Mouse (Mus musculus) urinary bladder, postnatal 4 days (tissue): ENCODE measurements around the gene Hist1h2ab.
"Not testable (repeated sequence)": the region's sequence is repeated elsewhere in the genome, so short reads cannot be mapped to it uniquely, and the experiment has no call there.

Experiments used
- DNase-seq, 2 experiments: peaks; one replicate each; pipeline ENCODE4 v3.0.0; 2021 to 2022; ENCODE audit warnings: low spot score in 2 of 2

The Hist1h2ab gene

GRCm38 (mm10) chr13:23750839-23751477, at the start of gene Hist1h2ab:
Gene Hist1h2ab (plus strand): TSS chr13:23751126.
- DNase-seq: not testable (repeated sequence)

- DNase-seq: no peak
Measured at GRCm38 (mm10) chr13:23702220-23702619, 48.7 kb upstream of the Hist1h2ab start.

DNA sequence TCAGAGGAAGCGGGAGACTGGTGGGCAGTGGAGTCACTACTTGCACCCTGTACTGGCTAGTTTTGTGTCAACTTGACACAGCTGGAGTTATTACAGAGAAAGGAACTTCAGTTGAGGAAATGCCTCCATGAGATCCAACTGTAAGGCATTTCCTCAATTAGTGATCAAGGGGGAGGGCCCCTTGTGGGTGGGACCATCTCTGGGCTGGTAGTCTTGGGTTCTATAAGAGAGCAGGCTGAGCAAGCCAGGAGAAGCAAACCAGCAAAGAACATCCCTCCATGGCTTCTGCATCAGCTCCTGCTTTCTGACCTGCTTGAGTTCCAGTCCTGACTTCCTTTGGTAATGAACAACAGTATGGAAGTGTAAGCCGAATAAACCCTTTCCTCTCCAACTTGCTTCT, 48.1 kb upstream of the Hist1h2ab start:
- DNase-seq: not testable (repeated sequence)

DNA sequence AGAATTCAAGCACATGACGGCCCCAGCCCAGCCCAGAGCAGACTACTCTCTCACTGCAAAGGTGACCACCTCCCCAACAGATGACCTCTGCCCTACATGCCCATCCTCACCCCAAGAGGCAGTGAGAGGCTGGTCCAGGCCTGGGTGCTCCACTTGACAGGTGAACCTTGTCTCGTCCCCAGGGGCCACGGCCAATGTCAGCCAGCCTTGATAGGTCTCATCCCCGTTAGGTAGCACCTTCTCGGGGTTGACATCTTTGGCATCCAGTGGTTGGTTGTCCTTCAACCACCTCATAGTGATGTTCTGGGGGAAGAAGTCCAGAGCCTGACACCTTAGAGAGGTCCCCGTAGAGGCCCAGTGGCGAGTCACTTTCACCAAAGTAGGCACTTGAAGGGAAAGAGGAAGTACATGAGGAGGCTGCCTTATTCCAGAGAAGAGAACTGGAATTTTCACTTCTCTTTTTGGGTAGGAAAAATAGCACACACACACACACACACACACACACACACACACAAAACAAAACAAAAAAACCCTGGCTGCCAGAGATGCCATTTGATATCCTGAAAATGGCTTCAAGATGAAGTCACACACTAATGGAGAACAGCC, 45.1 kb upstream of the Hist1h2ab start:
- no peak for DNase-seq

GRCm38 (mm10) chr13:23706771-23707170, 44.2 kb upstream of the Hist1h2ab start:
- no peak for DNase-seq

DNA sequence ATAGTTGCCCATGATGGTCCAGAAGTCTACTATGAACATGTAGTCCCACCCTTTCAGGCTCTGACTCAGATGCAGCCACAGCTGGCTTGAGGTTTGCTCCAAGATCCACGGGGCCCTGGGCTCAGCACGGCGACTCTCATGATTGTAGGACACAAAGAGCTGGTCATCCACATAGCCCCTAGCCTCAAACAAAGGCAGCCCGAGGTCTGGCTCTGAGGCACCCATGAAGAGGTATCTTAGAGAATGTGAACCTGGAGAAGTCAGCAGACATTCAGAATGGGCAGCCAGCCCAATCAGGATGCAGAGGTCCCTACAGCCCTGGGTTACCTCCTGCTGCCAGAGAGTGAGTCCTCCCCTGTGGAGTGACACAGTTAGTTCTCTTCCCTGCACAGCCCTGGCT, 42.9 kb upstream of the Hist1h2ab start:
- no peak for DNase-seq

DNA sequence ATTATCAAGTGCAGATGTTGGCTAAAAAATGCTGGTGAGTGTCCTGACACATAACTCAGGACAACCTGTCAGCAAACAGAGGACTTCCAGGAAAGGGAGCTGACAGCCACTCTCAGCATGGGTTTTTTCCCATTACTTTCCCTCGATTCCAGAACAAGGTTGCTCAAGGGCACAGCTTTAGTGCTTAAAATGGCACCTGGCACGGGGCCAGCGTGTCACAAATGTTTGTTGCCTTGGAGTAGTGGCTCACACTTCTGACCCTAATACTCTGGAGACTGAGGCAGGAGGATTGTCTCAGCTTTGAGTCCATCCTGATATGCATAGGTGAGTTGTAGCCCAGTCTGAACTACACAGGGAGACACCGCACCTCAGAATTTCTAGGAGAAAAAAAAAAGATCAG, 42.3 kb upstream of the Hist1h2ab start:
- DNase-seq: no peak

GRCm38 (mm10) chr13:23709714-23710373, 41.1 kb upstream of the Hist1h2ab start:
- no peak for DNase-seq

GRCm38 (mm10) chr13:23710374-23711089, 40.4 kb upstream of the Hist1h2ab start, which contains the start of gene Hfe:
Gene Hfe (minus strand): TSS chr13:23710854.
- no peak for DNase-seq

DNA sequence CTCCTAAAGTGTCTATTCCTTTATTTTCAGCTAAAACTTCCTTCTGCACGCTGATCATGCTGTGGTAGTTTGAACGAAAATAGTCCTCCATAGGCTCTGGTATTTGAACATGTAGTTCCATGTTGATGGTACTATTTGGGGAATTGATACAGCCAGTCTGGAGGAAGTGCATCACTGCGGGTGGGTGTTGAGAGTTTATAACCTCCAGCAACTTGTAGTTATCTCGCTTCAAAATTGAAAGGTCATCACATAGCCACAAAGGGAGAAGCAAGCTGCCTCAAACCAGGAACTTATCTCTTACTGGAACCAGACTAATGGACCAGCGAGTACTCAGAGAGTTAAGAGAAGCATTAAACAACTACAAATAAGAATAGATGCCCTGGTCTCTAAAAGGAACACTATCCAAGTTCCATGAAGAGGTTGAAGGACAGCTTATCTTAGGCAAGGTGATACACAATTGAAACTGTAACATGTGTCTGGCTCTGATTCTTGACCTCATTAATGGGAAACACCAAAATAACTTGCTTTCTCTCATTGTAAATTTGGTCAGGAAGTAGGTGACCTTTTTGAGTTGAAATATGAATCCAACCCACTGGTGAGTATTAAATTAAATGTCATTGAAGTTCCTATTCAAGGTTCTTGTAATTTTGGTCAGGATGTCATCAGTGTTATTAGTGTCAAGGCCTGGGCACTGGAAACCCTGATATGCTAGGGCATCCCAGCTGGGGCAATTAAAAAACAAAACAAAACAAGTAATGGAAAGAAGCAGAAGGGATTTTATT, 34.5 kb upstream of the Hist1h2ab start:
- DNase-seq: no peak

GRCm38 (mm10) chr13:23717176-23717575, 33.8 kb upstream of the Hist1h2ab start:
- no peak for DNase-seq

GRCm38 (mm10) chr13:23717593-23718245, 33.2 kb upstream of the Hist1h2ab start:
- not testable (repeated sequence) for DNase-seq

DNA sequence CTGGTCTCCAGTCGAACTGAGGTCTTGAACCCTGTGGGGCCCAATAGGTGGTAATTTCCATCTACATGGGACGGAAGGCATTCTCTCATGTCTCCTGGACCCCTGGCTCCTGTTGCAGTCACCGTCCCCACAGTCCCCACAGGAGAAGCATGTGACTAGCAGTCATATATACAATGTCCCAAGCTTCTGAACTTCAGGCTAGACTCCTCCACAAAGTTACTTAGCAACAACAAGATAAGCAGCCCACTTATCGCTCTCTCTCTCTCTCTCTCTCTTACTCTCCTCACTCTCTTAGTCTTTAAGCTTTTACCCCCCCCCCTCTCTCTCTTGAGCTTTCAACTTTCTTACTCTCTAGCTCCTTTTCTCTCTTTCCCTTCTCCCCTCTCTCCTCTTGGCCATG, 26.7 kb upstream of the Hist1h2ab start:
- DNase-seq: no peak

GRCm38 (mm10) chr13:23725213-23725612, 25.7 kb upstream of the Hist1h2ab start:
- no peak for DNase-seq

DNA sequence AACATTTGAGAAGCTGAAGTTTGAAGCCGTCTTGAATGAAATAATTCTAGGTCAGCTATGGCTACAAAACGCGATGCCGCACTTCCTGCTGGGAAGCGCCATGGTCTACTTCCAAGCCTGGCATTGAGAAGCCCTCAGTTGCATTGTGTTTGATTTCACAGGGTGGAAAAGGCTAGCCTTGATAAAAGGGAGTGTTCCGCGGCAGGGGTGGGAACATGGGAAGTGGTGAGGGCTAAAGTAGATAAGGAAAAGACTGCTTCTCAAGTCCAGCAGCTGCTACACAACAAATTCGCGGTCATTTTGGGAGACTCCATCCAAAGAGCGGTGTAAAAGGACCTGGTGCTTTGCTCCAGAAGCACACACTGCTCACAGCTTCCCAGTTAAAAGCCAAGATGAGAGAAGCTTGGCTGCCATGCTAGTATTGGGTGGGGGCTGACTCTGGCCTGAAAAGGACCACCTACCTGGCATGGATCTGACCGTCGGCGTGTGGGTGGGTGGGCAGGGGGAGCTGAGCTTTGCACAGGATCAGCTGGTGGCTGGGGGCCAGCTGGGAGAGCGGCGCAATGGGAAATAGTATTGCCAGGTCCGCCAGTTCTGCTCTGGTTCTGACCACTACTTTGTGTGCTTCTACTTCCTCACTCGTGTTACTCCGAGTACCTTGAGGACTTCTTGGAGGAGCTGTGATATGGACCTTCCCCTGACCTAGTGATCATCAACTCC, 22.3 kb upstream of the Hist1h2ab start:
- no peak for DNase-seq

- DNase-seq: no peak
Measured at GRCm38 (mm10) chr13:23729192-23729525, 21.8 kb upstream of the Hist1h2ab start.

GRCm38 (mm10) chr13:23729706-23730105, 21.2 kb upstream of the Hist1h2ab start:
- DNase-seq: no peak

- no peak for DNase-seq
Measured at GRCm38 (mm10) chr13:23730479-23730878, 20.4 kb upstream of the Hist1h2ab start.

DNA sequence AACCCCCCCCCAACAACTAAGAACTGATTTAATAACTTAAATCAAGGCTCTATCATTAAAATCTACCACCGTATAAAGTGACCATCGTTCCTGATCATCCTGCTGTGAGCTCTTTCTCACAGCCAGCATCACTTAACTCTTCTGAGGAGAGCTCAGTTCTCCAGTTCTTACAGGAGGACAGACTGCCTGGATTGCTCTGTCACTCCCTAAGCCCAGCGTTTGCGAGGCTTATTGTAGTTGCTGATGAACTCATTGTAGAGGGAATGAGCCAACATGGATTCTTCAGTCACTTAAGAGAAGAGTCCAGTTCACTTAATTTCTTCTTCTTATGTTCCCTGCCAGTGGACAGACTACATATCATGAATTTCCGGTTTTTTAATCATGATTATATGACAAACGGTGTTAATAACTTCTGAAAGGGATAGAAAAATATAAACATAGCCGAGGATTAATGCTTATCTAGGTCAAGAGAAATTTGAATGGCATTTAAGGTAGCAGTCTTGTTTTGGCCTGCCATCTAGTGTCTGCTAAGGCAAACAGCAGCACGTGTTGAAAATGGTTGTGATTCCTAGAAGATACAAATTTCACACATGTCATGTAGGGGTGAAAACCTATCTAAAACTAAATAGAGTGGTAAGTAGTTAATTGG, 18.6 kb upstream of the Hist1h2ab start:
- DNase-seq: no peak

- DNase-seq: no peak
Measured at GRCm38 (mm10) chr13:23737091-23737490, 13.8 kb upstream of the Hist1h2ab start.
